Mouse (Mus musculus) granulocyte monocyte progenitor cell, adult 5-6 weeks (primary cell): ENCODE data around the gene Gak. TPM values are rescaled to one million over a fixed set of nuclear protein-coding genes. Genes with fewer than 3 reads are reported as not detected.

Experiments
- ATAC-seq: replicated peaks from 2 replicates; pipeline ENCODE4 v1.8.0; 2016; ENCODE audit warnings: mild to moderate bottlenecking, moderate TSS enrichment, inconsistent platforms; ENCODE audit not compliant: poor library complexity, severe bottlenecking
- total RNA-seq, 2 experiments: library from RNA; stranded (forward) in 1 of 2; stranded (reverse) in 1 of 2; fragments of 200-712, 200-1000 nt in 1 of 2; fragments of >200 nt in 1 of 2; fragmentation: Nextera tagmentation in 1 of 2; gene quantifications; 2 replicates each; pipeline ENCODE4 v1.2.3; 2014 to 2017

Gak gene
- total RNA-seq, 2 experiments from 2014 or later = 78.7 to 111 TPM

DNA sequence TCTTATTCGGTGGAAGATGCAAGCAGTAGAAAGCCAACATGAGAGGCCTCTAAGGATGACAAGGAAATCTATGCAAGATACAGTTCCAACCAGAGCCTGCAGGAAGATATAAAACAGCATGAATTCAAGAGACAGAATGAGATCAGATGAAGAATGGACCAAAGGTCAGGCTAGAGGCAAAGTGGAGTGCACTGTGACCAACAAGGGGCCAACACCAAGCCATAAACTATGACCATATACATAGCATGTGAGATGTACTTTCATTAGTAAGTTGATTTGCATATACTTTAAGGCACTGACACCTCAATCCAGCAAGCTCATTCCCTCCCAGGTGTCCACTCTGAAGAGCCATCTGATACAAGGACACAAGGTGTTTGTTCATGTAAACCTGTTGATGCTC is 19.1 kb downstream of the Gak start:
- no peak for ATAC-seq

DNA sequence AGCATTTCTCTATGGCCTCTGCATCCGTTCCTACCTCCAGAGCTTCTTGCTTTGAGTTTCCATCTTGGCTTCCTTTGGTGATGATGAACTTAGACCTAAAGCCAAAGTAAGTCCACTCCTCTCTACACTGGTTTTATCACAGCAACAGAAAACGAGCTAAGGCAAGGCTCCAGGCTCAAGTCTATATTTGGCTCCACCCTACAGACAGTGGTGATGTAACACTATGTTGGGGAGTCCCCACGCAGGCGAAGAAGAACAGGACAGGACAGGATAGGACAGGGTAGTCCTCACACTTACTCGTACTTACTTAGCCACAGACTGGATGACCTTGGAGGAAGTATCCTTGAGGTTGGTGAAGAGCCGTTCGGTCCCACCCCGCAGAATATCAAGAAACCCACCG is 27.0 kb downstream of the Gak start:
- ATAC-seq = no peak

DNA sequence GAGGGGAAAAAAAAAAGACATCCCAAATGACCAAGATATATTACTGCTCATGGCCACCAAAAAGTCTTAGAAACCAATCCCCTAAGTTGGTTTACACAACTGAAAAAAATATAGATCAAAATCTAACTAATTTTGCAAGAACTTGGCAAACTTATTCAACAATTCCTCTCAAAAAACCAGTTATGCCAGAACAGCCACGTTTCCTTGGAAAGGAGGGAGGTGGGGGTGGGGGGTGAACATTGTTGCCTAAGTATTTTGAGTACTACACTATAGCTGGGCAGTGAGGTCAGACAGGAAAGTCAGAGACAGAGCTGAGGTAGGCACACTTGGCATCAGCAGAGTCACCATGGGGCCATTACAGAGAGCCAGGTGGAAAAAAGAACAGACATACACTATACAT is 29.6 kb downstream of the Gak start:
- no peak for ATAC-seq

DNA sequence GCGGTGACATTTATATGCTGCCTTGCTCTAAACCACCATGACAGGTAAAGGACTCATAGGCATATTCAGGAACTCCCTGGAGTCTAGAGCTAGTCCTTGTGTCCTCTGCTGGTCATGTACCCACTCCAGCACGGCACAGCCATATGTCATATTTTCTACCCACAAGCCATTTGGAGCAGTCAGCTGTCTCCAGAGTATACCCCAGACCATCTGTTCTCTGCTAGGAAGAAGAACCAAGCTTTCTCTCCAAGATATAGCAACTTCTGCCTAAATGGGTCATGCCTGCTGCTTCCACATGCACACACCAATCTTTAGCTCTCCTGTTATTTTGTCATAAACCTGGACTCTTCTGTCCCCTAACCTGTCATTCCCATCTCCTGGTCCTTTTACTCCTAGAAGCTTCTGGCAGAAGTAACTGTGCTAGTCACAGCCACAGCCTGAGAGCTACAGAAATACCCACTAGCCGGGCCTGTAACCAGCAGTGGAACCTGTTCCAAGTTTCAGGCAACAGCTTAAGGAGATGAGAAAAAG is 48.1 kb downstream of the Gak start:
- ATAC-seq = no peak; the same call in 1 of the 2 replicates

DNA sequence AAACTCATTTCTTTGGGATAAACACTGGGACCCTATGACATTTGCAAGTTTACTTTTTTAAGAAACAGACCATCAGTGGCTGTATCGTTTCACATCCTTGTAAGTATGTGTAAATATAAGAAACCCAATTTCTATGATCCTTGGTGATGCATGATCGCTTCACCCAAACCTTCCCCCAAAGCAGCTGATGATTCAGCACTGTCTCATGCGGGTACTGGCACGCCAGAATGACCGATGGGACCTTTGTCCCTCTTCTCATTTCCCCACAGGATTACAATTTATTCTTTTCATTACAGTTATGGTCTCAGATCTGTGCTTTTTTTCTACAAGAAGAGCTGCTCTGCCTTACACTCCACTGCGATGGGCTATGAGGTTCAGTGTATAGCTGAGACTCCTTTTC is 56.5 kb downstream of the Gak start:
- ATAC-seq = no peak

DNA sequence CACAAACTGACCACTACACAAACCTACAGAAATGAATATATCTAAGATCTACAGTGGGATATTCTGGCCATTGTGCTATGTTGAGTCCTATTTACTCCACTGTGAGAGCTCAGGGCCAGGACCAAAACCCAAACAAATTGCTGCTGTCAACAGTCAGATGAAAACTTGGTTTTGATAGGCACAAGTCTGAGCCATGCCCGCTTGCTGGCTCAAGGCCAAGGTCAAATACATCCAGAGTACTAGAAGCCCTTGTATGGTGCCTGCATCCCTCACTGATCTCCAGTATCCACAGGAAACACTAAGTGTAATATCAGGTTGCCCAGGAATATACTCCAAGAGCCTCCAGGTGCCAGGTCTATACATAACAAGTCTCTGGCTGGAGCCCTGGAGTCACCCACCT is 58.6 kb downstream of the Gak start:
- ATAC-seq = no peak

DNA sequence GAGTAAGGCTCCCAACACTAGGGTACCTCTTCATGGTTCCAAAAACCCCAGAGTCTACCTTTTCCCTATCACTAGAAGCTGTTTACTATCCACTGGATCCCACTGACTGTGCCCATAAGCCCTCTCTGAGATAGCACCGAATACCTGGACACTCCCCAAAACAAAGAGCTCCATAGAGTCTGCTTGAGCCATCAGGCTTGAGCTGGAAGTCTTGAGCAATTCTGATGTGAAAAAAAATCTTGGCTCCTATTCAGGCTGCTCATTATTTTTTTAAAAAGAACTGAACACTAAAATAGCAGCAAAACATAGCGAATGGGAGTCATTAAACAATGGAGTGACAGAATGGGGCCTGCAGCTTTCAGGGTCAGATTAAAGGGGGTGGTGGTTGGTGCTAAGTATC is 62.5 kb downstream of the Gak start:
- no peak for ATAC-seq

DNA sequence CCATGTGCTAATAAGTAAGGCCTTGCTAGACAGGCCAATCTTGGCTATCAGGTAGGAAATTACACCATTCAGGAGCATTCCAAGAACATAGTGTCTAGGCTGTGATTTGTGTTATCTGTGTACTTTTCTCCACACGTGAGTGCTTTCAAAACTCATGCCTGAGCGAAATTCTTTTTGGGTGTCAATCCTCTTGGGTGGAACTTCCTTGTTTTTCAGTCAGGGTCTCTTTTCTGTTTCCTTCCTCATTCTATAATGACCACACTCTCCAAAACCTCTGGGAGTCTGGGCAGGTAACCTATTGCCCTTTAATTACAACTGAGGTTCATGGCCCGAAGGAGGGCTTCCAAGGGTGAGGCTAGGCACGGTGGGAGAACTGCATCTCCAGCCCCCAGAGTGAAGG is 63.0 kb downstream of the Gak start:
- ATAC-seq = peak; percentile 53

DNA sequence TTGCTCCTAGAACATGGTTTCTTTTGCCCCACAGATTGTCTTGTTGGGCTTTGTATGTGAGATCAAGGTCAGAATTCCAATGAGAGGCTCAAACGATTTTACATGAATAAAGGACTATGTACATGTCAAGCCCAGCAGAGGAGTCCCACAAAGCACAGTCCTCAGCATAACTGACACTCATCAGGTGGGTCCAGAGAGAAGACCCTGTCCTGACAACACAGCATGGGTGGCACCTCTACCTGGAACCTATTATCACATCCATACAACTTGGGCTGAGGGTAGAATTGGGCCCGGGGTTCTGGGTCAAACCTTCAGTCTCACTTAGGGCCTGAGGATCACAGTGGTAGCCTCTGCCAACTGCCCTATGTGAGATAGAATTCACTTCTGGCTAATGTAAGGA is 64.2 kb downstream of the Gak start:
- ATAC-seq = no peak

DNA sequence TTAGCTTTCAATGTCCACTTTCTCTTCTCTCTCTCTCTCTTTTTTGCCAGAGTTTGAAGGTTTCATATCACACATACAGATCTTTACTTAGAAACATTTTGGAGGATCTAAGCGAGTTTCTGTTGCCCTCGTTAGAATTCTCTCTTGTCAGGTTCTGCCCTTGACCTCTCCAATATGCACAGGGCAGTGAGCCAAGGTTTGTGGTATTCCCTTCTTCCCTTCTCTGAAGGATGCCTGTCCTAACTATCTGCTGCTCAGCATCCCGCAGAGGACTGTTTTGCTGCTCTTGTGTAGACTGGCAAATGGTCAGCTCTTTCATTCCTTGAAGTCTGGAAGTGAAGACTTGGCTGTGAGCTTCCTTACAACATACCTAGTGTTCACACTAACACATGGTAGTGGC is 65.2 kb downstream of the Gak start:
- ATAC-seq = no peak

DNA sequence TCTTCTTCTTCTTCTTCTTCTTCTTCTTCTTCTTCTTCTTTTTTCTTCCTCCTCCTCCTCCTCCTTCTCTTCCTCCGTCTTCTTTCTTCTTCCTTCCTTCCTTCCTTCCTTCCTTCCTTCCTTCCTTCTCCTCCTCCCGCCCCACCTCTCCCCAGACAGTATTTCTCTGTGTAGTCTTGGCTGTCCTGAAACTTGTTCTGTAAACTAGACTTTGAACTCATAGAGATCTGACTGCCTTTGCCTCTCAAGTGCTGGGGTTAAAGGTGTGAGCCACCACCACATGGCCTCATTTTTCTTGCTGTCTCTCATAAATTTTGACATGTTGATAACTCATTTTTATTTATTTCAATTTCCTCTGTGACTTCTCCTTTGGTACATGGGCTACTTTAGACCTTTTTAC is 67.1 kb downstream of the Gak start:
- no peak for ATAC-seq

DNA sequence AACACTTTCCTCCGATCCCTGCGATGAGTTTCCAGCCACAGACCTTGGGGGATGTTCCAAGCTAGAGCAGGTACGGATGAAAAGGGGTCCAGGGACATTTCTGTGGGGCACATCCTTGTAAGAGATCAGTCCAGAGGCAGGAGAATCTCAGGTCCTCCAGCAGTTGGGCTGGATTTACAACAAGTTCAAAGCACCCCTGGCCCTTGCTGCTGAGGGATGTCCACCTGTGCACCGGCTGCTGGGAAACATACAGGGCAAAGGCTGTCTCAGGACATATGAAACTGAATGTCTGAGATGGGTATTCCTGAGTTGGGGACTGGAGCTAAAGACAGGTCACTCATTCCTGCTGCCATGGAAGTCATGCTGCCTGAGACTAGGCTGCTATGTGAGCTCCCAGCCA is 72.6 kb downstream of the Gak start:
- ATAC-seq = no peak

DNA sequence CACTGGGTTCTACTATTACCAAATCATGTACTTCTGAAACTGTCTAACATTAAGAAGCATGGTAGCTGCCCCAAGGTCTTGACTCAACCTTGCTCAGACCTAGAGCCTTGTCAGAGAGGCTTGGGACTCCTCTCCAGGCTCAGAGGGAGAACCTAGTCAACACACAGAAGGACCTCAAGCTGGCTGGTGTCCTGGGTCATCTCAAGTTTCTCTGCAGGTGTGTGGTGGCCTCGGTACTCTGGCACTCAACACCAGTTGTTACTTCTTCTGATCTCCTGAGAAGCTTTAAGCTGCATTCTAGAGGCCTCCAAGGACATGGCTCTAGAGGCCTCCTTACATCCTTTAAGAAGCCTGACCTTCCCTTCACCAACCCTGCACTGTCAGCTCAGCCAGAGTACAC is 75.5 kb downstream of the Gak start:
- no peak for ATAC-seq

DNA sequence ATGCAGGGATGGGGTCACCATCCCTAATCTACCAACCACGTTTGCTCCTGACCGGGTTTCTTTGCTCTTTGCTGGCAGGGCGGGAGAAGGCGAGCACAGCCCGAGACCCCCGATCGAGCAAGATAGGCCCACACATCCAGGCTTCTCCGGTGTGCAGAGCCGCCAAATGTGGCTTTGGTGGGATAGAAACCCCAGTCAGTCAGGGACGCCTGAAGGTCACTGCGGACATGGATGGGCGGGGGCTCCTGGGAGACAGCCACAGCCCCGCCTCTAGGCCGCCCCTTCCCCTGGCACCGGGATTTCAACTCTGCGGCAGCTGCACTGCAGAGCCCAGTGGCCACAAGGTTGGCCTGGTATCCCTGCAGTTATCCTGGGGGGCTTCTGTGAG is 79.4 kb downstream of the Gak start:
- no peak for ATAC-seq

DNA sequence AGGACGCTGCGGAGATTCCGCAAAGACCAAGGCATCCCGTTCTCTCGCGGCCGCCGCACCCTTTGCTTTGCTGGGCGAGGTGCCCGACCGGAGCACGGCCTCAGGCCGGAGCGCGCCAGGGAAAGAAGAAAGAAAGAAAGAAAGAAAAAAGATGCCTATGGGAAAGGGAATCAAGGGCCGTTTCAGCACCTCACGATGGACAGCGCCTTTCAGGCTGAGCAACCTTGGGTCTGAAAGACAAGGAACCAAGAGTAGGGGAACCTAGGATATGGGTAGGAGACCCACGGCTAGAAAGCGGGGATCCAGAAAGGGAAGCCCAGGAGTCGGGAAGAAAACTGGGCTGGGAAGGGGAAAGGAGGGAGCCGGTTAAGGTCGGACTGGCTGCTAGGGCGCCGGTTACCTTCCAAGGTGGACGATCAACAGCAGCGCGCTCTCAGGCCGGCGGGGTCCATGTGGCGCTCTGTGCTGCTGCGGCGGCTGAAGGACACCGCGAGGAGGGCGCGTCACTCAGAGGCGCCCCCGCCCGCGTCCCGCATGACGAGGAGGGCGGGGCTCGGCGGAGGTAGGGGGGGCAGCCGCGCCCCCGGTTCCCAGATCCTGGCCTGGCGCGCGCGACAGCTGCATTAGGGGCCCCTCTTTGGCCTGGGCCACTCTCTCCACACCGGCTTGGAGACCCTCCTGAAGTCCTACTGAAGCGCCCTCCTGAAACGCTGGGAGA is 79.9 kb downstream of the Gak start, which contains the start of gene Cplx1:
Cplx1 (minus strand) TSS at position 536 of the 718 bp plus-strand sequence.
- ATAC-seq = peak; percentile 78

DNA sequence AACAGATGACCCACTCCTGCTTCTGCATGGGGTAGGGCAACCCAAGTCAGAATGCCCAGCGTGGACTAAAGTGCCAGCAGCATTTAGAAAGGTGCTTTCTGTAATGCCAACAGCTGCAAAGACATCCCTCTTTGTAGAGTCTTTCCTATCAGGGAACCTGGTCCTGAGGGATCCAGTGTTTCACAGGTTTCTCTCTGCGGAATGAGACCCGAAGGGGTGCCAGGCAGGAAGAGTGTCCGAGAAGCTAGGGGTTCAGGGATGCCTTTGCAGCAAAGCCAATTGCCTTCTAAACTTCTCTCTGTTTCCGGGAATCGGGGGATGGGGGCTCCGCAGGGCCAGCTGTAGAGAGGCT is 80.4 kb downstream of the Gak start:
- ATAC-seq = no peak

DNA sequence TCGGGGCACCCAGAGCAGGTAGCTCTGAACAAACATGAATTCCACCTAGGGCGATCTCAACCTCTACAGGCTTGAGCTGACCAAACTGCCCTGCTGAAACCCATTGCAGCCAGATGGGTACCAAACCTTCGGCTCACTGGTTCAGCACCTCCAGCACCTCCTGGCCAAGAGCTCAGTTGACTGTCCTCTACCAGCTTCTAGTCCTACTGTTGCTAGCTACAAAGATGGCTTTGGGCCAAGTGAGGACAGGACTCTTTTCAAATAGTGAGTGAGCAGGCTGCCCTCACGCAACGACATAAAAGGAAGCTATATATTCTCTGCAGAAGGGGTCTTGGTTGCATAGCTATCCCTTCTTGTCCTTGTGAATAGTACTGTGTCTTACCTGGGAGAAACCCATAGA is 81.9 kb downstream of the Gak start:
- ATAC-seq = no peak

DNA sequence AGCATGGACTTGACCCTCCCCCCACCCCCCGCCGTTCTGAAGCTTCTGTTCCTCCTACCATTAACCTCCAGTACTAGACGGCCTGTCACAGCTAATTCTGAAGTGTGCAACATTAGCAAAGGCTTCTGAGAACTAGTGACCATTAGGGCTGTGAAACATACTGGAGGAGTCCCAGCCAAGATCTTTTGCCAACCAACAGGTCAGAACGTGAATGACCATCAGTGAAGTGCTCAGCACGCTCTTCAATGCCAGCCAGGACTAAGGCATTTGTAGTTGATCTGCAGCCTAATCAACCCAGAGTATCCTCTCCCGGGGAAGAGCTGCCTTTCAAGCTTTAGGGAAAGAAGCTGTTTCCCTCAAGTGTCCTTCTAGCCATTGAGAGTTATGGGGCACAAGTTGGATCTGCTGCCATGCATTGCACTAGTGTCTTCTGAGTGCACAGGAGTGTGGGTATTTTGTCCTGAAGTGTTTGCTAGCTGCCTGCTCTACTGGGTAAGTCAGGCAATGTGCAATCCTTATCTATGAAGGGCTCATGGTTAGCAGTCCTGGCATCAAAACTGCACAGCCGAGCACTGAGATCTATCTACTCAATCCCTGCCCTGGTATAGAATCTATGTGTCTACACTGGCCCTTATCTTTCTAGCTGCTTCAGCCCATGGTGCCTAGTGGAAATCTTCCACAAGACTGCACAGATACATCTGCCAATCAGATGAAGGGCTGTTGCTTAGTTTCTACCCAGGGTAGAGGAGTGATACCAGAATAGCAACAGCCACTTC is 85.9 kb downstream of the Gak start:
- no peak for ATAC-seq

DNA sequence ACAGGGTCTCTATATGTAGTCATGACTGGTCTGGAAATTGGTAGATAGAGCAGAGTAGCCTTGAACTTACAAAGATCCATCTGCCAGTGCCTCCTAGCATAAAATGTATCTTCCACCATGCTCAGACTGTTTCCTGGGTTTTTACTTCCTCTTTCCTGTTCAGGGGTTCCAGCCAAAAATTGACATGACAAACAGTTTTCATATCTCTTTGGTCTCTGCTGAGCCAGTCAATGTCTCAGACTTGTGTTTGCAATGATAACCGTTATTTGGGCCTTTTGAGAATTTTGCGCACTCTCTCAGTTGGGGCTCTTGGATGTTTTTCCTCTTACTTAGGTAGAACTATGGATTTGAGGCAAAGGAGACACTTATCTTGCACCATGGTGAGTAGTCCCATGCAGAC is 95.4 kb downstream of the Gak start:
- no peak for ATAC-seq

DNA sequence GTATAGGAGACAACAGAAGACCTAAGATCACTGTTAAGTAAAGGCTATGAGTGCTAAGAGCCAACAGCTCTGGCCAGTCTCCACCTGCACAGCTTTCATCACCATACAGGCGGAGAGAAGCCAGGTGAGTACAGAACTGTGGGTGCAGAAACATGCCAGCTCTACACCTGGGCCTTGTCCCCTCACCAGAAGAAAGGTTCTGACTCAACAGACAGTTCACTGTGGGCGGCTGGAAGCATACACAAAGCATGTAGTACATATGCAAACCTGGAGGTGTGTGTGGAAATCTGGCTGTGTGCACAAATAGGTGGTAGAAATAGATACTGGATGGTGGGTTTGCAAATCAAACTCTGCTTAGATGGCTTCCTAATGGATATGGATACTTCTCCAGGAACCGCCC is 107.0 kb downstream of the Gak start:
- no peak for ATAC-seq

DNA sequence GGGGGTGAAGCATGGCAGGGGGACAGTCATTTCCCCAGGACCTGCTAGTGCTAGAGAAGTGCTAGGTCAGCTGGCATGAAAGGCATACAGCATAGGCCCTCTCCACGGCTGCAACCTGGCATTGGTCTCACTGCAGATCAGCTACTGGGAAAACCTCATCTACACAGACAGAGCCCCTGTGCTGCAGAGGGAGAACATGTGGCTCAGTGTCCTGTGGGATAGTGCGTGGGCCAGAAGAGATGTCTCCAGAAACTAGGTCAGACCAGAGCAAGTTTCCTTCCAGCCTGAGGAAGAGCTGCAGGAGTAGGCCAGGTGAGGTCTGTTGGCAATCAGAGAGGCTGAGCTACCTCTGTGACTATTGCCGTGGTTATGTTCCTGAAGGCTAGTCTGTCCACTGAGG is 107.7 kb downstream of the Gak start:
- ATAC-seq = no peak

DNA sequence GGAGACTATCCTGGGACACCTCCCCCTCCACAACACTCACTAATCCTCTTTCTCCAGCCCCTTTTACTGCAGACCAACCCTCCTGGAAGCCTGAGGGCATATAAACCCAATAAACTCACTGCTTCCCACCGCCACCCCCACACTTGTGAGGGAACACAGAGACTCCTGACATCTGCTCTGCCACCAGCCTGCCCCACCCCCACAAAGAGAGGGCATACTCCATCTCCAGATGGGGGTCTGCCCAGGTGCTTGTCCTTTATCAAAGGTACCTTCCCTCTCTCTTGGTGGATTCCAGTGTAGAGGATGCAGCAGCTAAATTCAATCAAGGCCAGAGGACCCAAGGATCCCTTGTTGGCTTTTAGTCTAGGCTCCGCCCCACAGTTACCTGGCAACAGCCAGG is 108.5 kb downstream of the Gak start:
- ATAC-seq = no peak
